ENCODE assay signal across 24 mouse cellular contexts in genomic region chr15:103065642-103066041, GRCm38 (mm10). TPM values are rescaled to one million over a fixed set of nuclear protein-coding genes. Genes with fewer than 3 reads are reported as not detected.
DNase-seq lines count a peak whose midpoint lies in the region; ATAC-seq and TF ChIP-seq lines count a peak whose summit lies in the region.
"Had no signal": no experiment of that assay in that cellular context is flagged by ENCODE, and none has a peak within 500 bp of the region (broad histone marks: within the 10 kb centered on the region; RNA-seq: fewer than 3 reads in every experiment).

No protein-coding gene starts in this region.

- H3K27ac ChIP-seq in kidney, postnatal 0 days: no peak overlapping the region
- H3K27ac ChIP-seq in hindbrain, embryonic 14.5 days: no peak overlapping the region
- peak overlapping the region; percentile 67 for H3K27ac ChIP-seq in neural tube, embryonic 12.5 days
- H3K27ac ChIP-seq: forebrain, embryonic 12.5 days; left cerebral cortex, adult 2 months; liver, embryonic 12.5 days; midbrain, embryonic 10.5 days; stomach, embryonic 15.5 days had no signal

- no peak overlapping the region for H3K4me3 ChIP-seq in kidney, postnatal 0 days (replicated peaks; ENCODE audit: low read depth, low read length)
- H3K4me3 ChIP-seq in hindbrain, embryonic 14.5 days (replicated peaks; ENCODE audit: low read length): no peak overlapping the region
- no peak overlapping the region for H3K4me3 ChIP-seq in neural tube, embryonic 12.5 days
- H3K4me3 ChIP-seq: forebrain, embryonic 12.5 days; heart, embryonic 12.5 days; left cerebral cortex, adult 2 months; liver, embryonic 12.5 days; midbrain, embryonic 10.5 days; stomach, embryonic 15.5 days had no signal

- H3K4me1 ChIP-seq in kidney, postnatal 0 days (replicated peaks; ENCODE audit: insufficient read depth, low read length): peaks cover 28% of the 10 kb centered on the region
- H3K4me1 ChIP-seq in hindbrain, embryonic 14.5 days (replicated peaks; ENCODE audit: control insufficient read depth, insufficient read depth, low read length): peaks cover 10% of the 10 kb centered on the region; the same call in 1 of the 2 replicates
- H3K4me1 ChIP-seq in neural tube, embryonic 12.5 days: peaks cover 86% of the 10 kb centered on the region

- intact Hi-C loops in left cerebral cortex, postnatal 10 days (cut with DNase I): no loop called here

- H3K36me3 ChIP-seq in kidney, postnatal 0 days (ENCODE audit: insufficient read depth, low read length): no peaks in the 10 kb centered on the region
- H3K36me3 ChIP-seq in hindbrain, embryonic 14.5 days (replicated peaks; ENCODE audit: control insufficient read depth, insufficient read depth): no peaks in the 10 kb centered on the region
- H3K36me3 ChIP-seq in neural tube, embryonic 12.5 days: no peaks in the 10 kb centered on the region
- H3K36me3 ChIP-seq: forebrain, embryonic 12.5 days; heart, embryonic 12.5 days; liver, embryonic 12.5 days; midbrain, embryonic 10.5 days; stomach, embryonic 15.5 days had no signal

- 27% methylated on average over 7 of the region's 7 CpGs for WGBS in kidney, postnatal 0 days
- 37% methylated on average over 7 of the region's 7 CpGs for WGBS in hindbrain, embryonic 14.5 days
- 9% methylated on average over 7 of the region's 7 CpGs for WGBS in neural tube, embryonic 12.5 days

- no peak for TF ChIP-seq CTCF in kidney, postnatal 0 days (IDR thresholded peaks at IDR 0.05; ENCODE audit: low read depth)

- no peak for ATAC-seq in kidney, postnatal 0 days (replicated peaks; ENCODE audit: low FRiP score, low read depth)
- ATAC-seq in hindbrain, embryonic 14.5 days (ENCODE audit: low FRiP score): 0 out of 2 replicates have a peak, but pooled peaks have one; percentile 53
- peak; percentile 51 for ATAC-seq in neural tube, embryonic 12.5 days (ENCODE audit: low FRiP score, low read depth)
- ATAC-seq: liver, embryonic 12.5 days had no signal

- no peak overlapping the region for H3K4me2 ChIP-seq in kidney, postnatal 0 days (ENCODE audit: low read length)
- no peak overlapping the region for H3K4me2 ChIP-seq in hindbrain, embryonic 14.5 days (replicated peaks)
- peak overlapping the region; percentile 36 for H3K4me2 ChIP-seq in neural tube, embryonic 12.5 days (replicated peaks)
- H3K4me2 ChIP-seq: forebrain, embryonic 12.5 days; heart, embryonic 12.5 days; liver, embryonic 12.5 days; stomach, embryonic 15.5 days had no signal

- no peaks in the 10 kb centered on the region for H3K27me3 ChIP-seq in kidney, postnatal 0 days (ENCODE audit: insufficient read depth, low read length)
- H3K27me3 ChIP-seq in hindbrain, embryonic 14.5 days (ENCODE audit: control insufficient read depth, insufficient read depth, low read length): peaks cover 89% of the 10 kb centered on the region
- no peaks in the 10 kb centered on the region for H3K27me3 ChIP-seq in neural tube, embryonic 12.5 days (replicated peaks)
- H3K27me3 ChIP-seq: stomach, embryonic 15.5 days had no signal

- DNase-seq in kidney, postnatal 0 days (ENCODE audit: low spot score): peak; percentile 87
- DNase-seq in kidney, postnatal 36 days: no peak
- DNase-seq in hindbrain, embryonic 14.5 days (ENCODE audit: low spot score): no peak
- no peak for DNase-seq in adrenal gland, postnatal 36 days
- no peak for DNase-seq in left cerebral cortex, postnatal 10 days (ENCODE audit: extremely low spot score in 1 of 2, low spot score in 2 of 2)
- DNase-seq in frontal cortex, adult 2 months (ENCODE audit: extremely low spot score in 1 of 2, low spot score in 1 of 2): no peak
- DNase-seq: adrenal gland, adult 2 months; cerebellum, adult 9-11 months; gastrocnemius, postnatal 10 days; heart, adult 11 months; heart, postnatal 14 days; layer of hippocampus, adult 9-11 months; lung, adult 2 months; lung, postnatal 36 days; right cerebral cortex, postnatal 25 days; thymus, adult 18-20 months had no signal

- H3K9ac ChIP-seq in kidney, postnatal 0 days (ENCODE audit: low read depth, low read length): no peak overlapping the region
- no peak overlapping the region for H3K9ac ChIP-seq in hindbrain, embryonic 14.5 days
- H3K9ac ChIP-seq in neural tube, embryonic 12.5 days: no peak overlapping the region
- H3K9ac ChIP-seq: forebrain, embryonic 12.5 days; heart, embryonic 12.5 days; liver, embryonic 12.5 days; stomach, embryonic 15.5 days had no signal

- H3K9me3 ChIP-seq in kidney, postnatal 0 days (replicated peaks; ENCODE audit: low read length): no peaks in the 10 kb centered on the region
- no peaks in the 10 kb centered on the region for H3K9me3 ChIP-seq in hindbrain, embryonic 14.5 days (ENCODE audit: control insufficient read depth, low read length)
- H3K9me3 ChIP-seq in neural tube, embryonic 12.5 days: no peaks in the 10 kb centered on the region
- H3K9me3 ChIP-seq: forebrain, embryonic 12.5 days; heart, embryonic 12.5 days; liver, embryonic 12.5 days; midbrain, embryonic 10.5 days; stomach, embryonic 15.5 days had no signal

RNA-seq across cellular contexts. Expression of gene Hoxc4, which starts 46.9 kb away (rescaled TPM):
- polyA plus RNA-seq in kidney, postnatal 0 days (2015; fragmentation: Nextera tagmentation; extraction: Ambion mirVana): 5.9 and 7.0 TPM in 2 replicates
- 74.9 and 90.0 TPM in 2 replicates for polyA plus RNA-seq in hindbrain, embryonic 14.5 days (2014; fragmentation: Nextera tagmentation; extraction: Ambion mirVana)
- polyA plus RNA-seq in neural tube, embryonic 12.5 days (2016; fragmentation: Nextera tagmentation; extraction: Ambion mirVana): 69.5 and 77.4 TPM in 2 replicates
- 1 to 10 TPM; 5.9 to 6.6 TPM for total RNA-seq in adrenal gland, postnatal 36 days (2021)
- not detected for total RNA-seq in left cerebral cortex, postnatal 10 days (2021)
- 0.06 TPM in 1 of 2 replicates, not detected in the other for polyA plus RNA-seq in frontal cortex, adult 2 months (2012; rRNA removed)
- total RNA-seq: left cerebral cortex, adult 2 months had no signal
- polyA plus RNA-seq: forebrain, embryonic 12.5 days; midbrain, embryonic 10.5 days; midbrain, postnatal 0 days had no signal
